9 mouse cellular contexts compared by ENCODE assay signal in the genomic region with DNA sequence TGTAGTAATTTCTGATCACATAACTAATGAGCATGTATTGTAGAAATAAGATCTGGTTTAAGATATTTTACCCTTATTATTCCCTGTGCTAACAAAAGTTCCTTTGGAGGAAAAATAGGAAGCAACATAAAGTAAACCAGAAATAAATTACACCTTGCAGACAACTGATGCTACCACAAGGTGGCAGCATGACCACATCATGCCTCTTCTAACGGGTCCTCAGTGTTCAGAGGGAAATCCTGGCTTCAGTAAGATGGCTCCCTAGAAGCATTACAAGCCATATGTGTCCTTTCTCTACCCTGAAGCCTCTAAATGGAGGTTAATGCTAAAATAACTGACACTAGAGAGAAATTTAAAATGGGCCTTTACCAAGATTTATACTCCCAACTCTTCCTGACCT. TPM values are rescaled to one million over a fixed set of nuclear protein-coding genes. Genes with fewer than 3 reads are reported as not detected.
DNase-seq lines count a peak whose midpoint lies in the region; ATAC-seq and TF ChIP-seq lines count a peak whose summit lies in the region.
"Had no signal": no experiment of that assay in that cellular context is flagged by ENCODE, and none has a peak within 500 bp of the region (broad histone marks: within the 10 kb centered on the region; RNA-seq: fewer than 3 reads in every experiment).

No protein-coding gene starts in this region.

- 3% methylated on average over 1 of the region's 1 CpGs for WGBS in lung, postnatal 0 days

- intact Hi-C loops in gastrocnemius, postnatal 36 days (cut with DNase I) = loop anchor here (2.0 kb wide), 1 partner anchor 73 kb away; no protein-coding TSS in a partner anchor

- no peak overlapping the region for H3K4me2 ChIP-seq in lung, postnatal 0 days (replicated peaks; ENCODE audit: low read depth, low read length)

- H3K36me3 ChIP-seq in lung, postnatal 0 days (ENCODE audit: insufficient read depth, low read length) = no peaks in the 10 kb centered on the region

- peak; percentile 35 for DNase-seq in gastrocnemius, postnatal 10 days
- no peak for DNase-seq in gastrocnemius, postnatal 36 days
- DNase-seq in ZHBTc4 (ENCODE audit: low read depth, low spot score) = peak; percentile 74
- DNase-seq in cerebellum, postnatal 36 days = peak; percentile 61 to 62
- DNase-seq in layer of hippocampus, adult 11-12 months (ENCODE audit: low spot score) = peak; percentile 40
- peak; percentile 43 for DNase-seq in lung, postnatal 0 days (ENCODE audit: low spot score)
- peak; percentile 47 for DNase-seq in right cerebral cortex, adult 18-20 months

- TF ChIP-seq CTCF in lung, postnatal 0 days (IDR thresholded peaks at IDR 0.05) = peak; percentile 79

- H3K27ac ChIP-seq in lung, postnatal 0 days (ENCODE audit: low read length) = no peak overlapping the region

- H3K27me3 ChIP-seq in lung, postnatal 0 days (replicated peaks; ENCODE audit: insufficient read depth, low read length) = no peaks in the 10 kb centered on the region

- peak; percentile 97 for ATAC-seq in granulocyte monocyte progenitor cell, adult 5-6 weeks (replicated peaks; ENCODE audit: poor library complexity, severe bottlenecking)
- ATAC-seq in lung, postnatal 0 days = no peak

- H3K4me3 ChIP-seq in lung, postnatal 0 days (ENCODE audit: low read depth, low read length) = no peak overlapping the region

- no peak for TF ChIP-seq EP300 in lung, postnatal 0 days (IDR thresholded peaks at IDR 0.05)

- H3K9ac ChIP-seq in lung, postnatal 0 days (replicated peaks; ENCODE audit: low read depth) = no peak overlapping the region

- H3K4me1 ChIP-seq in lung, postnatal 0 days (ENCODE audit: insufficient read depth, low read depth, low read length) = no peaks in the 10 kb centered on the region

- H3K9me3 ChIP-seq in lung, postnatal 0 days (ENCODE audit: low read length) = no peaks in the 10 kb centered on the region

RNA-seq across cellular contexts. Expression of a gene that starts 14.0 kb away (rescaled TPM):
- total RNA-seq in gastrocnemius, postnatal 10 days (2021) = not detected
- not detected for total RNA-seq in gastrocnemius, postnatal 36 days (2021)
- total RNA-seq in granulocyte monocyte progenitor cell, adult 5-6 weeks (2014; fragmentation: Nextera tagmentation) = not detected in 2 replicates
- not detected in 2 replicates for total RNA-seq in granulocyte monocyte progenitor cell, adult 5-6 weeks (2017)
- polyA plus RNA-seq in lung, postnatal 0 days (2015; fragmentation: Nextera tagmentation; extraction: Ambion mirVana) = not detected in 2 replicates
- polyA plus RNA-seq: lung, embryonic 16.5 days had no signal

RNA-seq across cellular contexts. Expression of a gene that starts 44.3 kb away (rescaled TPM):
- not detected for total RNA-seq in gastrocnemius, postnatal 10 days (2021)
- not detected for total RNA-seq in gastrocnemius, postnatal 36 days (2021)
- not detected in 2 replicates for total RNA-seq in granulocyte monocyte progenitor cell, adult 5-6 weeks (2014; fragmentation: Nextera tagmentation)
- not detected in 2 replicates for total RNA-seq in granulocyte monocyte progenitor cell, adult 5-6 weeks (2017)
- not detected in 2 replicates for polyA plus RNA-seq in lung, postnatal 0 days (2015; fragmentation: Nextera tagmentation; extraction: Ambion mirVana)
- polyA plus RNA-seq: lung, embryonic 16.5 days had no signal

RNA-seq across cellular contexts. Expression of a gene that starts 51.8 kb away (rescaled TPM):
- not detected for total RNA-seq in gastrocnemius, postnatal 10 days (2021)
- not detected for total RNA-seq in gastrocnemius, postnatal 36 days (2021)
- not detected in 2 replicates for total RNA-seq in granulocyte monocyte progenitor cell, adult 5-6 weeks (2014; fragmentation: Nextera tagmentation)
- not detected in 2 replicates for total RNA-seq in granulocyte monocyte progenitor cell, adult 5-6 weeks (2017)
- not detected in 2 replicates for polyA plus RNA-seq in lung, postnatal 0 days (2015; fragmentation: Nextera tagmentation; extraction: Ambion mirVana)
- polyA plus RNA-seq: lung, embryonic 16.5 days had no signal

Comparison
In these comparisons a context has a peak if more than half of its experiments do, and no peak if none do; other contexts are left out.
1. DNase-seq: peak in gastrocnemius, postnatal 10 days (single experiment), ZHBTc4 (single experiment), cerebellum, postnatal 36 days (2 of 2), layer of hippocampus, adult 11-12 months (single experiment), lung, postnatal 0 days (single experiment) and right cerebral cortex, adult 18-20 months (single experiment); none in gastrocnemius, postnatal 36 days (0 of 2).